Mouse (Mus musculus): ENCODE measurements at regions not wholly inside any gene's neighbourhood (a gene's known extent, or its start where the extent isn't known, plus 50 kb on each side); places are given as distances from the start of the nearest gene placed in this dataset.
A peak's percentile ranks its signal among the peaks of the same experiment; 100 is the strongest.

MicroRNAs in the stretch of these regions (microRNA counts, 519-probe panel; counts per million panel counts)
- microRNA mmu-miR-221 (1,684 counts per million, percentile 33 among the panel's probes with 10 or more counts), microRNA mmu-miR-222 (992 counts per million, percentile 22 among the panel's probes with 10 or more counts)

Small RNA genes in the stretch of these regions (microRNA-seq; reads per million reads assigned to microRNA genes)
- gene Mir221 (231 reads per million, percentile 62 among the genes with 10 or more reads in this experiment), gene Mir222 (119 reads per million, percentile 56 among the genes with 10 or more reads in this experiment)
